Mouse (Mus musculus): ENCODE measurements at regions not wholly inside any gene's neighbourhood (a gene's known extent, or its start where the extent isn't known, plus 50 kb on each side); places are given as distances from the start of the nearest gene placed in this dataset.

DNA sequence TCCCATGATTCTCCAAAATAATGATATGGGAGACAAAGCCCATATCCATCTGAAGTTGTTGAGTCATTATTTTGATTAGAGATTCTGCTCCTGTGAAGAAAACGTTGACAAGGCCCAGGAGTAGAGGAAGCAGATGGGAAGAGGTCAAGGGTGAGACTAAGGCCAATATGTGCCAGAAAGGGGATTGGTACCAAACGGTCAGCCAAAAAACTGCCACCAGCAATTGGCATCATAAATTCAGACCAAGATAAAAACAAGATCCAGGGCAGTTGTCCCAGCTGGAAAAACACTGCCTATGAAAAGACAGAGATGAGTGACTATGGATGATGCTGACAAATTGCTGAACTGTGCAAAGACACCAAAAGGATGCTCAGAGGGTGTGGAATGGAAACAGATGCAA, 411.0 kb upstream of the Tusc1 start:
- WGBS: 47% methylated on average over 2 of the region's 2 CpGs
- Histone ChIP-seq H3K4me1 (no peaks in the 10 kb centered on the region), H3K4me2 (replicated peaks) (no peak overlapping the region), H3K27ac (no peak overlapping the region), H3K4me3 (no peak overlapping the region), H3K27me3 (no peaks in the 10 kb centered on the region), H3K9ac (no peak overlapping the region), H3K9me3 (no peaks in the 10 kb centered on the region), H3K36me3 (no peaks in the 10 kb centered on the region)
- ATAC-seq (ENCODE audit: low FRiP score, low read depth): no peak

DNA sequence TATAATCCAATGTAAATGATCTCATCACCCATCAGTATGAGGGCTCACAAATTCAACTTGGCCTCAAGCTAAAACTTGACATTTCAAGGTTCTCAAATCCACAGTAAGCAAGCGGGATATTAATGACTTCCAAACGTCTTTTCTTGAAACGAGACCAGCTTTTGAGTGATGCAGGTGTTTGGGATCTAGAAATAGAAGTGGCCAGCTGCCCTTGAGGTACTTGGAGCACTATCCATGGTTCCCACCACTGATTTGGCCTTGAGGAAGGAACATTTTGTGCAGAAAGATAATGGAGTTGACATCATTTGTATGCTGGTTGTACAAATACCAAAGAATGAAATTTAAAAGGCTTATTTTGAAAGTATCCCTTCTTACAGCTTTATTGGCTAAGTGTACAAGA, 378.4 kb upstream of the Tusc1 start:
- no peaks in the 10 kb centered on the region for H3K4me1 ChIP-seq
- no peak for ATAC-seq (ENCODE audit: low FRiP score, low read depth)
- no peaks in the 10 kb centered on the region for H3K27me3 ChIP-seq
- no peak overlapping the region for H3K9ac ChIP-seq
- H3K27ac ChIP-seq: no peak overlapping the region
- H3K4me3 ChIP-seq: no peak overlapping the region
- H3K4me2 ChIP-seq (replicated peaks): no peak overlapping the region
- 56% methylated on average over 3 of the region's 3 CpGs for WGBS
- no peaks in the 10 kb centered on the region for H3K36me3 ChIP-seq
- no peaks in the 10 kb centered on the region for H3K9me3 ChIP-seq

DNA sequence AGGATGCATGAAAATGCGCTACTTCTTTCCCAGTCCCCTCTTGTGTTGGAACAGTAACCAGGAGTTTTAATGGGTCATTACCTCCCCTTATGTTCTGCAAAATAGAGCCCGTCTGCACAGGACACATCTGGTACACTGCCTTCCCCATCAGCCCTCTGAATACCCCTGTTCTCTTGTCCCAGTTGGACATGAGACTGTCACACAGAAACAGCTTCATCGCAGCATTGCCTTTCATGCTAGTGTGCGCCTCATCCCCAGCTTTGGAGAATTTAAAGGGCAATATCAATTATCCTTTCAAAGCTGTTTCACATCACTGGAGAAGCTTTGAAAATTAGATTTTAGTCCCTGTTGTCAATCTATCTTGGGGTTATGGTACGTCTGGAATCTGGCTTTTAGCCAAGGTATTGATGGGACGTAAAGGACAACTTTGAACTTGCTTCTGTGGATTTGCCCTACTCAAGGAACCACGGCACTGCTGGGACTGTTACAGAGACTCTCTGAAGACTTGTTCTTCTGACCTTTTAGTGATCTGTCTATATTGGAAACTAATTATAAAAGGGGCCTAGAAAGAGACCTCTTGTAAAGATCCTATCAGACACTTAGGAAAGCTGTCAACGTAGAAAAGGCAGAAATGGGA, 341.2 kb upstream of the Tusc1 start:
- 67% methylated on average over 8 of the region's 8 CpGs for WGBS

DNA sequence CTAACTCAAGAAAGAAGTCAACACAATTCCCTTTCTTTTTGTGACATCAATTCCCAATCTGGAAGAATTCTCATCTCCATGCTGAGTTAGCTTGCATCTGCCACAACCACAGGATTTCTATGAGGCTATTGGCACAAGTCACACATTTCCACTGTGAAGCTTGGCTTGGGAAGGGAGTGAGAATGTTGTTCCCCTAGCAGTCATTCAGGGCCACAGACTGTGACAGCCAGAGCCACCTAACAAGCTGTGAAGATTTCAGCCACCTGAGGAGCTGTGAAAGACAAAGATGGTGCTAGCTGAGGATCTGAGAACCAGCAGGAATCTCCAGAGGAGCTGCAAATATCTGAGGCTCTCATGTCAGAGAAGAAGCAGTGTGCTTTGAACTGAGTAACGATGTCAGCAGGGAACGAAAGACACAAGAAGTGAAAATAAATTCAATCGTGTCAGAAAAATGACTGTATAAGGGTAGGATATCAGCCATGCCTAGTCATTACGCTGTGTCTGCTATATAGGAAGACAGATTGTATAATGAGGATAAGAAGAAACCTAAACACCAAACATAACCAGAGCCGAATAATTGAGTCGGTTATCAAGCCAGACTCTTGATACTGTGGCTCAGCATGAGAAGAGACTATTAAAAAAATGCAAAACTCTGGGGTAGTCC, 340.6 kb upstream of the Tusc1 start:
- Histone ChIP-seq H3K27me3 (no peaks in the 10 kb centered on the region), H3K36me3 (no peaks in the 10 kb centered on the region), H3K27ac (no peak overlapping the region), H3K4me3 (no peak overlapping the region), H3K4me1 (no peaks in the 10 kb centered on the region), H3K9ac (no peak overlapping the region), H3K4me2 (replicated peaks) (no peak overlapping the region), H3K9me3 (no peaks in the 10 kb centered on the region)
- ATAC-seq (ENCODE audit: low FRiP score, low read depth): no peak
- WGBS: 76% methylated on average over 6 of the region's 6 CpGs

More for the DNA sequence above, 341.2 kb upstream of the Tusc1 start:
- no peaks in the 10 kb centered on the region for H3K27me3 ChIP-seq
- no peaks in the 10 kb centered on the region for H3K4me1 ChIP-seq
- no peaks in the 10 kb centered on the region for H3K36me3 ChIP-seq
- ATAC-seq (ENCODE audit: low FRiP score, low read depth): no peak
- no peak overlapping the region for H3K27ac ChIP-seq
- no peak overlapping the region for H3K4me2 ChIP-seq (replicated peaks)
- H3K9me3 ChIP-seq: no peaks in the 10 kb centered on the region
- H3K9ac ChIP-seq: no peak overlapping the region
- no peak overlapping the region for H3K4me3 ChIP-seq

DNA sequence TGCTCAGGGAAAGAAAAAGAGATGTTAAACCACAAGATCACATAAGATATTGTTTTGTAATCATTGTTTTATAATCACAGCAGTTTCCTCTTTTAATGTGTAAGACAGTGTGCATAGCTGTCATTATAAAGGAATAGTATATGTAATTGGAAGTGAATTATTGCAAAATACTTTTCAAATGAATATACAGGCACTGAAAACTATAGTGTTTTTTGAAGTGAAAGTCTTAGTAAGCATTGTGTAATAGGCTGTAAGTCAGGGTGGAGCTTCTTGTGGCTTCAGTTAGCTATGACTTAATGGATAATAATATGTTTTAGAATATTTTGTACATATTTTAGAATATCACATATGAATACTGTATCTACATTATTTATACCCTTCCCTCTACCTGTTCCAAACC, 333.7 kb upstream of the Tusc1 start:
- Histone ChIP-seq H3K4me1 (no peaks in the 10 kb centered on the region), H3K27ac (no peak overlapping the region)
- ATAC-seq (ENCODE audit: low FRiP score, low read depth): no peak

DNA sequence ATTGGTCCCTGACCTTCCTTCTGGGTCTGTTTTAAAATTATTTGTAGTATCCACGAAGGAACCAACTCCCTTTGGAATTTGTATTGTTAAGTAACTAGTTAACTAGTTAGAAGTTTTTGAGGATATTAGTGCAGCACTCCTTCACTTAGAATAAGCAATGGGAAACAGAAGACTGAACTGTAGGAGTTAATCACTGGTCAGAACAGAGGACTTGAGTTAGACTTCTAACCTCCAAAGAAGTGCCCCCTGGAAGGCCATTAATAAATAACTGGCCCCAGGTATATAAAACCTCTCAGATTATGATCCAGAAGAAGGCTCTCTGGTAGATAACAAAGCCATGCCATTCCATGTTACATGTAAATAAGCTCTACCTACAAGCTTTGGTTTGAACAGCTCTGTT, 329.0 kb upstream of the Tusc1 start:
- H3K4me1 ChIP-seq: no peaks in the 10 kb centered on the region
- 75% methylated on average over 1 of the region's 1 CpGs for WGBS
- H3K27ac ChIP-seq: no peak overlapping the region
- H3K4me2 ChIP-seq (replicated peaks): no peak overlapping the region
- no peaks in the 10 kb centered on the region for H3K27me3 ChIP-seq
- no peak for ATAC-seq (ENCODE audit: low FRiP score, low read depth)
- no peaks in the 10 kb centered on the region for H3K9me3 ChIP-seq
- no peak overlapping the region for H3K4me3 ChIP-seq
- H3K9ac ChIP-seq: no peak overlapping the region
- H3K36me3 ChIP-seq: no peaks in the 10 kb centered on the region

More for the DNA sequence above, 333.7 kb upstream of the Tusc1 start:
- H3K9me3 ChIP-seq: no peaks in the 10 kb centered on the region
- no peak overlapping the region for H3K9ac ChIP-seq
- H3K4me3 ChIP-seq: no peak overlapping the region
- no peaks in the 10 kb centered on the region for H3K27me3 ChIP-seq
- no peaks in the 10 kb centered on the region for H3K36me3 ChIP-seq
- H3K4me2 ChIP-seq (replicated peaks): no peak overlapping the region

DNA sequence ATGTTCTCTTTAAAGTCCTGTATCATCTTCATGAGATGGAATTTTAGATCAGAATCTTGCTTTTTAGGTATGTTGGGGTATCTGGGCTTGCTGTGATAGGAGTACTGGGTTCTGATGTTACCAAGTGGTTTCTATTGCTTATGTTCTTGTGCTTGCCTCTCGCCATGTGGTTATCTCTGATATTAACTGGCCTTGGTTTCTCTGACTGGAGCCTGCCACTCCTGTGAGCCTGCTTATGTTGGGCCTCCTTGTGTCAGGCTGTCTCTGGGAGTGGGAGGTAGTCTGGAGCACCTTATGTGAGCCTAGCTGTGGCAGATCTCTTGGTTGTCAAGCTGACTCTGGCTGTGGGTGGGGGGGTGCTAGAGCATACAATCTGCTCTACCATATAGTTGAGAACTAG, 302.9 kb upstream of the Tusc1 start:
- no peaks in the 10 kb centered on the region for H3K27me3 ChIP-seq
- no peaks in the 10 kb centered on the region for H3K9me3 ChIP-seq
- H3K4me2 ChIP-seq (replicated peaks): no peak overlapping the region
- no peaks in the 10 kb centered on the region for H3K4me1 ChIP-seq
- H3K36me3 ChIP-seq: no peaks in the 10 kb centered on the region
- no peak for ATAC-seq (ENCODE audit: low FRiP score, low read depth)
- H3K27ac ChIP-seq: no peak overlapping the region
- no peak overlapping the region for H3K4me3 ChIP-seq
- WGBS: 90% methylated on average over 1 of the region's 1 CpGs
- no peak overlapping the region for H3K9ac ChIP-seq

DNA sequence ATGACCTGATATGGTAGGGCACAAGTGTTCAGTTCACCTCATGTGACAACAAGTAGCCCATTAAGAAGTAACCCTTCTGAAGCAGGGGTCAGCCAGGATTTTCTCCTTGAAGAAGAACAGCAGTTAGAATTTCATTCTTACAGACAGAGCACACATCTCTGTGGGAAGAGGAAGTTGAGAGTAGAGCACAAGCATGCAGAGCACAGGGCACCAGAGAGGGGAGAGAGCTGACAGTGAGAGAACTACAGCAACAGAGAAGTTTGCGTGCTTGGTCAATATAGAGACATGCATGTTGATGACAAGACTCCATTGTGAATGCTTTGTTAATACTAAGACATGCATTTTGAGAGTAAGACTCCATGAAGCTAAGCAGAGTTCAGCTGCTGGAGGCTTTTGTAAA, 263.2 kb upstream of the Tusc1 start:
- Histone ChIP-seq H3K27ac (no peak overlapping the region), H3K9ac (no peak overlapping the region), H3K4me1 (no peaks in the 10 kb centered on the region), H3K4me2 (replicated peaks) (no peak overlapping the region), H3K36me3 (no peaks in the 10 kb centered on the region), H3K4me3 (no peak overlapping the region), H3K9me3 (no peaks in the 10 kb centered on the region), H3K27me3 (no peaks in the 10 kb centered on the region)
- 90% methylated on average over 1 of the region's 1 CpGs for WGBS
- no peak for ATAC-seq (ENCODE audit: low FRiP score, low read depth)

DNA sequence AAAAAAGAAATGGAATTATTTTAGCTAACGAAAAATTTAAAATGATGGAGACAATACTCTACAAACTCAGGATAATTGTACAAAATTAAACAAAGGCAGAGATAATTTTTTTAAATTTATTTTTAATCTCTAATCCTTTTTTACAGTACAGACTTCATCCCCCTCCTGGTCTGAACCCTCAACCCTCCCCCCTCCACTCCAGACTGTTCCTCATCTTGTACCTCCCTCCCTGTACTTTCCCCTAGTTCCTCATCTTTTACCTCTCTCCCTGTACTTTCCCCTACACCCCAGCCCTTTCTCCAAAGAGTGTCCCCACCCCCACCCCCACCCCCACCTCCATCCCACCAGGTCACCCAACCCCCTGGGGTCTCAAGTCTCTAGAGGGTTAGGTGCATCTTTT, 249.0 kb upstream of the Tusc1 start:
- Histone ChIP-seq H3K4me2 (replicated peaks) (no peak overlapping the region), H3K9ac (no peak overlapping the region), H3K27ac (no peak overlapping the region), H3K4me1 (no peaks in the 10 kb centered on the region), H3K4me3 (no peak overlapping the region), H3K27me3 (no peaks in the 10 kb centered on the region), H3K36me3 (no peaks in the 10 kb centered on the region), H3K9me3 (0 out of 2 replicates have a peak, but pooled peaks cover 2% of the 10 kb centered on the region)
- no peak for ATAC-seq (ENCODE audit: low FRiP score, low read depth)
- WGBS: 89% methylated on average over 1 of the region's 1 CpGs

DNA sequence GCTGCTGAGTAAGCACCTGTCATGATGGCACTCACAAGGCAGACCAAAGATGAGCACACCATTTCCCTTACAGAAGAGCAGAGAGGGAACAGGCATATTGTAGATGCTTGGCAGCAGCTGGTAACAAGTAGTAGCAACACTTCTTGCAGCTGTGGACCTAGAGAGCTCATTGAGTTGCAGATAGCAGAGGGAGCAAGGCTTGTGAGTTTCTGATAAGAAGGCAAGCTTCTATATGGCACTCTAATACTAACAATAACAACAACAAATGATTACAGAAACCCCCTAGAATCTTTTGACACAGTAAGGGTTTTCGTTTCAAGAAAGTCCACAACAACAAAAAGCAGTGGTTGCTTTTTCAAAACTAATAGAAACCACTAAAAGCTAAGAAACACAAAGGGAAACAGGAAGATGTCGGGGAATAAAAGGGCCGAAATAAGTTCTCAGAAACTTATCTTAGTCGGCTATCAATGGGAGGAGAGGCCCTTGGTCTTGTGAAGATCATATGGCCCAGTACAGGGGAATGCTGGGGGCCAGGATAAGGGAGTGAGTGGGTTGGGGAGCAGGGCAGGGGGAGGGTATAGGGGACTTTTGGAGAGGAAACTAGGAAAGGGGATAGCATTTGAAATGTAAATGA, 248.5 kb upstream of the Tusc1 start:
- Histone ChIP-seq H3K27ac (no peak overlapping the region), H3K4me1 (no peaks in the 10 kb centered on the region), H3K9ac (no peak overlapping the region), H3K27me3 (no peaks in the 10 kb centered on the region), H3K9me3 (0 out of 2 replicates have a peak, but pooled peaks cover 2% of the 10 kb centered on the region), H3K36me3 (no peaks in the 10 kb centered on the region), H3K4me2 (replicated peaks) (no peak overlapping the region), H3K4me3 (no peak overlapping the region)
- WGBS: 79% methylated on average over 4 of the region's 4 CpGs
- ATAC-seq (ENCODE audit: low FRiP score, low read depth): no peak

DNA sequence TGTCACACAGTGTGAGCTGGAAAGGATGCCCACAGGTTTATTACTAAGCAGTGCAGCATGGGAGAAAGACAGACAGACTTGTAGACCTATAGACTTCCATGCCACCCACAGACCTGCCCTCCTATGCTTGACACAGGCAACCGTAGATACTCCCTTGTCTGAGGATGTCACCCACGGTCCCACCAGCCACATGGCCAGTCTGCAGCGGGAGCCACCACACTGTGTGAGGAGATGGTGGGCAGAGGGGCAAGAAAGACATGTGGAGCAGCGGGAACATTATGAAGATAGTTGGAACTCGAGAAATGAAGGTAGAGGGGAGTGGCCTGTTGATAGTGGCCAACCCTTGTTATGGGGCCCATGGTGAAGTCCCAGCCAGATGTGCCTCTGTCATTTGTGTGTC, 244.0 kb upstream of the Tusc1 start:
- ATAC-seq (ENCODE audit: low FRiP score, low read depth): no peak
- H3K27ac ChIP-seq: no peak overlapping the region
- H3K4me3 ChIP-seq: no peak overlapping the region
- whole genome bisulfite sequencing: 83% methylated on average over 5 of the region's 5 CpGs
- H3K27me3 ChIP-seq: no peaks in the 10 kb centered on the region
- no peaks in the 10 kb centered on the region for H3K9me3 ChIP-seq
- H3K4me1 ChIP-seq: no peaks in the 10 kb centered on the region
- H3K36me3 ChIP-seq: no peaks in the 10 kb centered on the region
- H3K9ac ChIP-seq: no peak overlapping the region
- H3K4me2 ChIP-seq (replicated peaks): no peak overlapping the region

DNA sequence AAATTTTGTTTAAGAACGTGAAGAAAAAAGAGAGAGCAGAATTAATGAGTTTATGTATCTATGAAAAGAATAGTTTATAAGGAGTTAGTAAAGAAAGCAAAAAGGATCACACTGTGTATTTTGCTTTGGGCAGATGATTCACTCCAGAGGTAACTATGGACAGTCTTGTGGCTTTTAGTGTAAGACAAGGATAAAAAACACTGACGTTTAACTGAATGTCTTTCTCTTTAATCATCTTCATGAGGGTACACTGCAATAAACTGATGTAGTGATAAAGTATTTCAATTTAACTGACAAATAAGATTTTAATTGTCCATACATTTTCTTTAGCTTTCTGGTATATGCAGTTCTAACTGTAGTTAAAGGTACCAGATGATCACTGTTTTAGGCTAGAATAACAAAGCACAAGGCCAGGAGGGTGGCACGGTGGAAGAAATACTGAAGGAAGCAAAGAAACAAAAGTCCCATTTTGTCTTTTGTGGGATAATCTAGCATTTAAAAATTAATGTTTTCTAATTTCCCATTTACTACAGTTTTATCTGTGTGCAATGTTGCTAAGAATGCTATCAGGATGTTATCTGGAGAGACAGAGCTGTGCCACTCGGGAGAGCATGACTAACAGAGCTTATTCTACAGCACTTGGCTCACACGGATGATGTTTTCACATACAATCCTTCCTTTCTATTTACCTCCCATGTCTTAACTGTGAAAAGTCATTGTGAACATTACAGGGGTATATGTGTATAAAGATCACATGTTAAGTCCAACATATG, 232.4 kb upstream of the Tusc1 start:
- WGBS: 84% methylated on average over 5 of the region's 5 CpGs
- H3K27ac ChIP-seq: no peak overlapping the region
- ATAC-seq (ENCODE audit: low FRiP score, low read depth): no peak
- no peaks in the 10 kb centered on the region for H3K36me3 ChIP-seq
- H3K27me3 ChIP-seq: no peaks in the 10 kb centered on the region
- H3K4me2 ChIP-seq (replicated peaks): no peak overlapping the region
- no peaks in the 10 kb centered on the region for H3K9me3 ChIP-seq
- no peaks in the 10 kb centered on the region for H3K4me1 ChIP-seq
- no peak overlapping the region for H3K9ac ChIP-seq
- H3K4me3 ChIP-seq: no peak overlapping the region
